Mouse (Mus musculus): ENCODE results near the gene Lctl. TPM values are rescaled to one million over a fixed set of nuclear protein-coding genes. Genes with fewer than 3 reads are reported as not detected.
"Not testable (repeated sequence)": the region's sequence is repeated elsewhere in the genome, so short reads cannot be mapped to it uniquely, and the experiment has no call there.

The Lctl gene
- total RNA-seq, 2 experiments from 2014 or later, result not detected

GRCm38 (mm10) chr9:64178974-64179646 is 62.2 kb downstream of the Lctl start, which contains the start of gene Snapc5:
Snapc5 (plus strand) TSS chr9:64179274.
- DNase-seq (ENCODE audit: extremely low spot score in 1 of 2, low spot score in 1 of 2), result peak; percentile 79 to 88

GRCm38 (mm10) chr9:64183295-64183694 is 66.3 kb downstream of the Lctl start:
- DNase-seq (ENCODE audit: extremely low spot score in 1 of 2, low spot score in 1 of 2), result not testable (repeated sequence)

- no peak for DNase-seq (ENCODE audit: extremely low spot score in 1 of 2, low spot score in 1 of 2)
These were observed 67.4 kb downstream of the Lctl start for GRCm38 (mm10) chr9:64184166-64184840.

Other genes with a start within 250 kb of the Lctl start
- gene Smad6, start 95.1 kb upstream of the Lctl start, total RNA-seq (2021), result 1 to 10 TPM; 1.8 to 2.2 TPM
- gene Zwilch, start 56.0 kb downstream of the Lctl start, total RNA-seq (2021), result 1 to 10 TPM; 4.3 to 6.6 TPM
- 100 to 1,000 TPM; 547 to 604 TPM for gene Rpl4, start 56.2 kb downstream of the Lctl start, total RNA-seq (2021)
- 10 to 100 TPM; 16.9 to 19.1 TPM for gene Snapc5, start 62.1 kb downstream of the Lctl start, total RNA-seq (2021)
- 1 to 10 TPM; 3.0 to 3.9 TPM for gene Uchl4, start 118.1 kb downstream of the Lctl start, total RNA-seq (2021)
- gene Map2k1, start 136.5 kb downstream of the Lctl start, total RNA-seq (2021), result 100 to 1,000 TPM; 294 to 332 TPM
- 10 to 100 TPM; 13.8 to 19.7 TPM for gene Tipin, start 164.4 kb downstream of the Lctl start, total RNA-seq (2021)
- gene Dis3l, start 224.1 kb downstream of the Lctl start, total RNA-seq (2021), result 10 to 100 TPM; 27.7 to 31.6 TPM

Data from layer of hippocampus, postnatal 25 days (tissue).